Mouse (Mus musculus) E14TG2a.4 (cell line): ENCODE measurements at regions not wholly inside any gene's neighbourhood (a gene's known extent, or its start where the extent isn't known, plus 50 kb on each side); places are given as distances from the start of the nearest gene placed in this dataset.
A peak's percentile ranks its signal among the peaks of the same experiment; 100 is the strongest.

Source experiments
- H3K27me3 ChIP-seq: 2 replicates; pipeline ENCODE4 v1.6.1; 2014; ENCODE audit warnings: low read length, control low read depth; ENCODE audit not compliant: insufficient read depth
- H3K36me3 ChIP-seq: 2 replicates; pipeline ENCODE4 v1.6.1; 2014; ENCODE audit warnings: low read length, control low read depth; ENCODE audit not compliant: insufficient read depth
- H3K4me1 ChIP-seq: replicated peaks from 2 replicates; pipeline ENCODE4 v1.6.1; 2014; ENCODE audit warnings: low read depth, low read length, control low read depth
- H3K4me3 ChIP-seq: replicated peaks from 2 replicates; pipeline ENCODE4 v1.5.1; 2014; ENCODE audit warnings: mild to moderate bottlenecking, low read length
- H3K9me3 ChIP-seq: 2 replicates; pipeline ENCODE4 v1.6.1; 2014; ENCODE audit warnings: low read length, control low read depth
- CTCF ChIP-seq: conservative IDR thresholded peaks from 2 replicates; pipeline ENCODE4 v1.5.1; 2014; ENCODE audit warnings: low read length
- NANOG ChIP-seq: IDR thresholded peaks from 2 replicates; pipeline ENCODE4 v1.6.1; 2014; ENCODE audit warnings: borderline replicate concordance, low read length, mixed read lengths
- POU5F1 ChIP-seq: IDR thresholded peaks from 2 replicates; pipeline ENCODE4 v1.6.1; 2014; ENCODE audit warnings: low read length, borderline replicate concordance

GRCm38 (mm10) chr14:64589126-64589525, 485.0 kb downstream of the Prss52 start:
- no peak for TF ChIP-seq POU5F1
- TF ChIP-seq NANOG, result no peak
- no peak for TF ChIP-seq CTCF
- no peaks in the 10 kb centered on the region for H3K9me3 ChIP-seq
- peaks cover 65% of the 10 kb centered on the region for H3K4me1 ChIP-seq
- H3K27me3 ChIP-seq, result peaks cover 31% of the 10 kb centered on the region
- peaks cover 28% of the 10 kb centered on the region for H3K36me3 ChIP-seq
- H3K4me3 ChIP-seq, result peak overlapping the region; percentile 86

DNA sequence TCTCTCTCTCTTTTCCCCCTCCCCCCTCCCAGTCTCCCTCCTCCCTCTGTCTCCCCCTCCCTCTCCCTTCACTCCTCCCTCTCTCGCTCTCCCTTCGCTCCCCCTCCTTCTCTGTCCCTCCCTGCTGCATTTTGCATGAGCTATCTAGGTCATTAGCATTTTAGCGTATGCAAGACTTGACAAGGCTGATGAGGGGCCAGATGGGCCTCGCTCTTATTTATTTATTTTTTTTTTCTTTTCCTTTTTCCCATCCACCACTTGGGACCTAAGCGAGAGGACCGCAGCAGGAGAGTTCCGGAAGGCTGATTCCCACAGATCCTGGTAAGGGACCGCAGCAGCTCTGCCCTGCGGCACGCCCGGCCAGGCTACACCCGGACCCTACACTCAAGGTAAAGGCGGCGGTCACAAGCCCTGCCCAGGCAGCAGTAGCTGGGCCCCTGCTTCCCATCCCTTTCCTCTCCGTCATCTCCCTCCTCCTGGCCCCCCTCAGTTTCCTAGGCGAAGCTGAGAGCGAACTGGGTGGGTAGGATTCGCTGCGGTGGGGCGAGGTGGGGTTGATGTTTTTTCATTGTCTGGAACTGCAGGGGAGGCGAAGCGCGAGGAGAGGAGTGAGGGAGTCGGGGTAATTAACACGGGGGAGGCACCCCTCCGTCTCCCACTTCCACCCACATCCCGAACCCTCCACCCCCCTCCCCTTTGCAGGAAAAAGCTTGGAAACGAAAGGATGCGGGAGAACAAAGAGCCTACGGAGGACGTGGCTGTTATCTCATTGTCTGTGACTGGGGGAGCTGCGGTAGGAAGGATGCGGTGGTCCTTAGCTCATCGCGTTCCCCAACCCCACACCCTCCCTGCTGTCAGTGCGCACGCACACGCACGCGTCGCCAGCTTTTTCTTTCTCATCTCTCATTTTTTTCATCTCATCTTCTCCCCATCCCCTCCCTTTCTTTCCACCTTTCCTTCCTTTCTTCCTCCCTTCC, 485.8 kb downstream of the Prss52 start:
- Histone ChIP-seq H3K9me3 (no peaks in the 10 kb centered on the region), H3K4me1 (peaks cover 72% of the 10 kb centered on the region), H3K27me3 (peaks cover 29% of the 10 kb centered on the region), H3K36me3 (peaks cover 28% of the 10 kb centered on the region), H3K4me3 (peak overlapping the region; percentile 86)
- TF ChIP-seq NANOG (peak; percentile 63), CTCF (no peak), POU5F1 (no peak)

GRCm38 (mm10) chr14:64590611-64591010, 486.5 kb downstream of the Prss52 start:
- TF ChIP-seq CTCF (no peak), POU5F1 (no peak), NANOG (no peak)
- Histone ChIP-seq H3K9me3 (no peaks in the 10 kb centered on the region), H3K36me3 (peaks cover 28% of the 10 kb centered on the region), H3K4me3 (peak overlapping the region; percentile 86), H3K4me1 (peaks cover 68% of the 10 kb centered on the region), H3K27me3 (peaks cover 22% of the 10 kb centered on the region)

DNA sequence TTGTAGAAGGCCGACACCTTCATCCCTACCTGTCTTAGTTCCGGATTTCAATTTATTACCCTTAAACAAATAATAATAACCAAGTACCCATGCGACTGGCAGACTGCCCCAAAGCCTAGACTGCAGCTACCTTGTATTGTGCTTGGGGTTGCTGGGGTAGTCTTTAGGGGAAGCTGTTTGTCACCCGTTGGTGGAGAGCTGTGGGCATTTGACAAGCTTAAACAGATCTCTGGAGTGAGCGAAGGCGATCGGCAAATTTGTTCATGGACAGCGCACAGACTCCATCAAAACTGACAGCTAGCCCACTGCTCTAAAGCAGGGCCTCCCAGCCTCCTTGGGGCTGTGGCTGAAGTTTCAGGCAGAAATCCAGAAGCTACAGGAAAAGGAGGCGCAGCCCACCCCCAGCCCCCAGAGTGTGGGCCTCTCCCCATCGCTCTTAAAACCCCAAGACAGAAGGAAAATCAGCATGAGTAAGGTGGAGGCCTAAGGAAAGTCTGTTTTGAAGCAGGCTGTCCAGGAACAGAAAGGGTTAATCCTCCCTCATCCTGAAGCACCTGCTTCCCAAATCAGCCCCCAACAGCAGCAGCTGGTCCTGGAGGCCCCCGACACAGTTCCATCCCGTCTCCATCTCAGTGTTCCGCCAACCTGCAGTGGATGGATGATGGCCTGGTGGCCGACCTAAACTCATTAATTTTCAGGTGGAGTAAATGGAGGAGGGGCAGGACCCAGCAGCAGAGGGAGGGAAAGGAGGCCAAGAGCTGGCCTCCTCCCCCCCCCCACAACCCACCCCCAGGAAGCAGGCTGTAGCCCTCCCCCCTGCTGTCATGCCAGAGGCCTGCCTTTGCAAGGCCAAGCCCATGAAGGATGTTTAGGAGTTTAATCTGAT, 487.2 kb downstream of the Prss52 start:
- peaks cover 68% of the 10 kb centered on the region for H3K4me1 ChIP-seq
- TF ChIP-seq NANOG, result no peak
- TF ChIP-seq POU5F1, result no peak
- no peak for TF ChIP-seq CTCF
- H3K36me3 ChIP-seq, result peaks cover 28% of the 10 kb centered on the region
- H3K27me3 ChIP-seq, result peaks cover 15% of the 10 kb centered on the region
- no peaks in the 10 kb centered on the region for H3K9me3 ChIP-seq
- peak overlapping the region; percentile 86 for H3K4me3 ChIP-seq

DNA sequence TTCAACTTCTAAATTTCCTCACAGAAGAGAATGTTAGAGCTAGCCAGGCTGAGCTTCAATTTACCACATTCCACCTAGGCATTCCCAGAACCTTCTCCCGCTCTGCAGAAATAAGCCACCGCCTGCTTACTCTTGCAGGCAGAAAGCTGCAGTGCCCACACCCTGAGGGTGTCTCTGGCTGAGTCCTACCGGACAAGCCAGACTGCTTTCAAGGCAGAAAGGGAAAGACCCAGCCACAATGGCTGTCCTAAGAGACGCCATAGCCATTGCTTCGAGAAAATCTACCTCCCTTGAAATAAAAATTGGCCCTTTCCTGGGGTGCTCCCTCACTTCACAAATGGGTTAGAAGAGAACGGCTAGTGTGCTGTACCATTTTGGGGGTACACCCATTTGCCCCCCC, 488.1 kb downstream of the Prss52 start:
- Histone ChIP-seq H3K4me3 (peak overlapping the region; percentile 86), H3K9me3 (no peaks in the 10 kb centered on the region), H3K27me3 (peaks cover 8% of the 10 kb centered on the region), H3K36me3 (peaks cover 28% of the 10 kb centered on the region), H3K4me1 (peaks cover 70% of the 10 kb centered on the region)
- TF ChIP-seq CTCF (no peak), NANOG (no peak), POU5F1 (no peak)

- TF ChIP-seq NANOG, result no peak
- TF ChIP-seq CTCF, result no peak
- TF ChIP-seq POU5F1, result no peak
- H3K9me3 ChIP-seq, result no peaks in the 10 kb centered on the region
Observed at GRCm38 (mm10) chr14:64592706-64593320, 488.7 kb downstream of the Prss52 start.

GRCm38 (mm10) chr14:64593564-64593963, 489.5 kb downstream of the Prss52 start:
- TF ChIP-seq CTCF (no peak), POU5F1 (no peak), NANOG (no peak)
- Histone ChIP-seq H3K4me3 (peak overlapping the region; percentile 86), H3K4me1 (peaks cover 77% of the 10 kb centered on the region), H3K9me3 (no peaks in the 10 kb centered on the region), H3K36me3 (peaks cover 28% of the 10 kb centered on the region), H3K27me3 (no peaks in the 10 kb centered on the region)

More at GRCm38 (mm10) chr14:64592706-64593320, 488.7 kb downstream of the Prss52 start:
- Histone ChIP-seq H3K27me3 (0 out of 2 replicates have a peak, but pooled peaks cover 2% of the 10 kb centered on the region), H3K4me1 (peaks cover 71% of the 10 kb centered on the region), H3K4me3 (peak overlapping the region; percentile 86), H3K36me3 (peaks cover 28% of the 10 kb centered on the region)
